Mouse (Mus musculus): ENCODE measurements around the gene Gli3.

- TF ChIP-seq CTCF (IDR thresholded peaks at IDR 0.05; ENCODE audit: low read depth) (no peak), EP300 (IDR thresholded peaks at IDR 0.05; ENCODE audit: low read depth) (no peak)
These were observed 259.8 kb downstream of the Gli3 start for GRCm38 (mm10) chr13:15722766-15723379.
